Mouse (Mus musculus) Patski (cell line): ENCODE data around the gene Bcat1. TPM values are rescaled to one million over a fixed set of nuclear protein-coding genes. Genes with fewer than 3 reads are reported as not detected.

Source experiments
- ATAC-seq: fragments of 100-300 bp; one replicate; pipeline ENCODE4 v1.8.0; 2021
- CTCF ChIA-PET: fragments of 350-600 bp; sonication (Branson Sonifier 250); formaldehyde crosslinking; loops from one replicate; lab custom pipeline; 2022; ENCODE audit warnings: inconsistent platforms; lab: Charles Lee
- POLR2A ChIA-PET: fragments of 350-600 bp; sonication (Branson Sonifier 250); formaldehyde crosslinking; loops from one replicate; lab custom pipeline; 2022; ENCODE audit warnings: antibody characterized with exemption, inconsistent platforms; lab: Charles Lee
- DNase-seq: peaks from one replicate; pipeline ENCODE4 v3.0.0-alpha.2; 2011; ENCODE audit warnings: low read depth, low spot score
- H3K27me3 ChIP-seq: fragments of 371-371 bp; one replicate; pipeline ENCODE4 v1.5.1; 2021
- CTCF ChIP-seq: fragments of 100-300 bp; IDR thresholded peaks from one replicate; pipeline ENCODE4 v1.5.1; 2021
- in situ Hi-C: fragments of 300-500 bp; cut with MboI; formaldehyde crosslinking; loops from 3 replicates; pipeline ENCODE4 v1.11.1; 2018; ENCODE audit warnings: low pct_unique_long_range_greater_than_20kb, mixed read lengths
- polyA plus RNA-seq: library from polyadenylated mRNA; unstranded; gene quantifications from one replicate; pipeline ENCODE4 v1.2.3, GENCODE M21; 2021

Gene Bcat1
- polyA plus RNA-seq, 1 experiment from 2014 or later = 57.1 TPM

GRCm38 (mm10) chr6:145091998-145092397 is 16.0 kb upstream of the Bcat1 start:
- TF ChIP-seq CTCF = no peak
- ChIA-PET POLR2A (interaction anchor here (0.9 kb wide), 1 partner anchor 10 kb away, joined by 3 read pairs; no protein-coding TSS in a partner anchor), CTCF (no interaction called here)
- ATAC-seq = no peak
- no peak for DNase-seq
- no peaks in the 10 kb centered on the region for H3K27me3 ChIP-seq
- in situ Hi-C loops = no loop called here

DNA sequence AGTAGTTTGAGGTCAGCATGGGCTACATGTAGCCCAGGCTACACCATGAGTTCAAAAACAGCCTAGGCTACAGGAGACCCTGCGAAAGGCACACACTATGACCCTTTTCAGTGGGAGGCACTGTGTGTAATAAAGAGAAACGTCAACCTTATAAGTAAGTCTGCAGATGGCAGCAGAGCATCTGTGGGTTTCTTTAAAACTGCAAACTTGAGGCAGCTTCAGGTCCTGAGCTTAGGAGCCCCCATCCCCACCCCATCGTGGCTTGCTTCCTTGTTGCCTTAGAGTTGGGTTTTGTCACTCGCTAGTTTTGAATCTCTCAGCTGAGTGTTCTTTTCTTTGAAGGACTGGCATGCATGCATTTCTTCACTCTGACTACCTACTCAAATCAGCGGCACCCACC is 14.9 kb upstream of the Bcat1 start:
- CTCF ChIA-PET = no interaction called here
- POLR2A ChIA-PET = interaction anchor here (0.9 kb wide), 1 partner anchor 11 kb away, joined by 3 read pairs; no protein-coding TSS in a partner anchor
- no peaks in the 10 kb centered on the region for H3K27me3 ChIP-seq
- DNase-seq (no peak), ATAC-seq (no peak)
- no peak for TF ChIP-seq CTCF
- in situ Hi-C loops = no loop called here

DNA sequence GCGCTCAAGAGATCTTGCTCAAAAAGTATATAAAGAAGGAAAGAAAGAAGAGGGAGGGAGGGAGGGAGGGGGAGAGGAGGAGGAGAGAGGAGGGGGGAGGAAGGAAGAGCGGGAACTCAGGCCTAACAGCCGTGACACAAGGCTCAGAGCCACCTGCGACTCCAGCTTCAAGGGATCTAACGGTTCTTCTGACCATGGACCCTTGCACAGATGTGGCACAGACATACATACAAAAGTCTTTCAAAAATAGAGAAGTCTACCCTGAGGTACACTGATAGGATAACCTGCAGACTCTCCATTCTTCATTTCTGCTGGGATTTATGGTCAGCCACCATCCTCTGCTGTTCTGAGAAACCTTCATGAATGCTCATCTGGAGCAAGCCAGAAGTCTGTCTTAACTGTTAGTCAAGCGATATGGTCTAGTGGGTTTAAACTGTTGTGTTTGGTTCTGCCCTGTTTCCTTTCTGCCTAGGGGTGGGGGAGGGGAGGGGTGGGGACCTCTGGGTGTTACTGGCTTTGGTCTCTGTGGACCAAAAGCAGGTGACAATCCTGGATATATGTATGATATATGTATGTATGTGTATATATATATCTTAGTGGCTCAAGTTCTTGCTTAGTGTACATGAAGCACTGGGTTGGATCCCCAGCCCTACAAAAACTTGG is 14.3 kb upstream of the Bcat1 start:
- no peak for TF ChIP-seq CTCF
- DNase-seq = no peak
- no peak for ATAC-seq
- in situ Hi-C loops = no loop called here
- POLR2A ChIA-PET = interaction anchor here (0.5 kb wide), 1 partner anchor 119 kb away, joined by 3 read pairs; no protein-coding TSS in a partner anchor
- CTCF ChIA-PET = interaction anchor here (1.3 kb wide), 1 partner anchor 65 kb away, joined by 3 read pairs; no protein-coding TSS in a partner anchor
- no peaks in the 10 kb centered on the region for H3K27me3 ChIP-seq

GRCm38 (mm10) chr6:145089373-145089772 is 13.4 kb upstream of the Bcat1 start:
- DNase-seq (no peak), ATAC-seq (no peak)

DNA sequence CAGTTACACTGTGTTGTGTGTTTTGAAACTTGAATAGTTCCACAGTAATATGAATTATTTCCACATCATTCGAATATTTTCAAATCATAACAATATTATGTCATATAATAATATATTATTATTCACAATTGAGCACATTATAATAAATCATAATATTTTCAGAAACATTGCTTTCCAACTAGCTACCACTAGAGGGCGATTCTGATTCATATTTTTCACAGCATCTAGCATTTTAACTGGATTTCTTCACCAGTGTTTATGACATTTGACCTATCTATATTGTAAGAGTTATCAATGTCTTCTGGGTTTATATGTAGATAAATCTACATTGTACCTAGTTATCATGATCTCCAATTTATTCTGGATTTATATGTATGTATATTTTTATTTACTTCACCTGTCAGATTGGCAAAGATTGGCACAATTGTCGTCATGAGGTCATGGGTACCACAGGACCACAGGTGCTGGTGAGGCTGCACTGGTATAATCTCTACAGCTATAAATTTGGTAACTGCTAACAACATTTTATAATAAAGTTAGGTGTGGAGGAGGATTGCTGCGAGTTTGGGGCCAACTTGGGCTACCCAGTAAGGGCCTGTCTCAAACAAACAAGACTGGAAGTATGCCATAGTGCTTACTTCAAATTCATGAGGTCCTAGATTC is 12.6 kb upstream of the Bcat1 start:
- ChIA-PET POLR2A (no interaction called here), CTCF (interaction anchor here (0.8 to 2.4 kb wide), 9 partner anchors 10 to 154 kb away, joined by 3 to 9 read pairs (median 4); no protein-coding TSS in a partner anchor)
- no peak for ATAC-seq
- peak; percentile 27 for TF ChIP-seq CTCF
- H3K27me3 ChIP-seq = no peaks in the 10 kb centered on the region
- DNase-seq = no peak
- in situ Hi-C loops = loop anchor here (5.0 kb wide), 1 partner anchor 254 kb away; no protein-coding TSS in a partner anchor

More at GRCm38 (mm10) chr6:145089373-145089772, 13.4 kb upstream of the Bcat1 start:
- POLR2A ChIA-PET = no interaction called here
- H3K27me3 ChIP-seq = no peaks in the 10 kb centered on the region
- in situ Hi-C loops = loop anchor here (5.0 kb wide), 1 partner anchor 253 kb away; no protein-coding TSS in a partner anchor
- no peak for TF ChIP-seq CTCF
- CTCF ChIA-PET = interaction anchor here (0.8 to 2.4 kb wide), 7 partner anchors 11 to 153 kb away, joined by 3 to 9 read pairs (median 5); no protein-coding TSS in a partner anchor

DNA sequence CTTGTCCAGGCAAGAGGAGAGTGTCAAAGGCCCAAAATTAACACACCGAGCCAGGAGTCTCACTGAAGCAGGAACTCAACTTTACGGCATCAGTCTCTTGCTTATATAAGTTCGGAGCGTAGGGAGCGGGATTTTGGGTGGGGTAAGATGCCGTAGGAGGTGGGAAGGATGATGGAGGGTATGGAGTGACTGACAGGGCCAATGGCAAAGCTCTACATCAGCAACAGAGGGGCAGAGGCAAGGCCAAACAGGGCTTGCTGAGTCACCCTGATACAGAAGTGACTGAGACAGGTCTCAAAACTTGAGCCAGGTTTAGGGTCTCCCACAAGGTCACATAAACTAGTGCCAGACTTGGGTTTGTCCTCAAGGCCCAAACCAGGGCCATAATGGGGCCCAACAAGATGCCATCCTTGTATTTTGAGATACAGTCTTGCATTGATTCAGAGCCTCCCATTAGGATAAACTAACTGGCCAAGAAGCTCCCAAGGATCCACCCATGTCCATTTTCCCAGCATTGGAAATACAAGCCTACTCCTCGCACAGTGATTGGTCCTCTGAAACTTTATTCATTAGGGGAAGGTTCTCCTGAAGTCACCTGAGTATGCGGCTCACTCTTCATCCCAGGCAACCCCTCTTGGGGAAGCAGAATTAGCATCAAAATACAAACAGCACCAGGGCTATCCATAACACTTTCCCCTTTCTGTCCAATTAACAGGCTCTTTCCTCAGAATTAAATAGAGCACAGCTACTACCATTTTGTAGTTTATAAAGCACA is 8.5 kb upstream of the Bcat1 start:
- no peak for ATAC-seq
- no peak for TF ChIP-seq CTCF
- ChIA-PET POLR2A (no interaction called here), CTCF (no interaction called here)
- in situ Hi-C loops = loop anchor here (5.0 kb wide), 1 partner anchor 258 kb away; no protein-coding TSS in a partner anchor
- H3K27me3 ChIP-seq = no peaks in the 10 kb centered on the region
- no peak for DNase-seq

GRCm38 (mm10) chr6:145081721-145082120 is 5.7 kb upstream of the Bcat1 start:
- H3K27me3 ChIP-seq = no peaks in the 10 kb centered on the region
- POLR2A ChIA-PET = interaction anchor here (0.6 kb wide), 1 partner anchor 1460 kb away, joined by 3 read pairs; no protein-coding TSS in a partner anchor
- CTCF ChIA-PET = no interaction called here
- in situ Hi-C loops = no loop called here
- DNase-seq (no peak), ATAC-seq (no peak)
- TF ChIP-seq CTCF = no peak

GRCm38 (mm10) chr6:145079087-145079759 is 3.2 kb upstream of the Bcat1 start:
- H3K27me3 ChIP-seq = no peaks in the 10 kb centered on the region
- DNase-seq (no peak), ATAC-seq (no peak)
- TF ChIP-seq CTCF = no peak
- ChIA-PET CTCF (interaction anchor here (2.6 kb wide), 1 partner anchor 9 kb away, joined by 9 read pairs; no protein-coding TSS in a partner anchor), POLR2A (no interaction called here)
- in situ Hi-C loops = loop anchor here (5.0 kb wide), 1 partner anchor 103 kb away; no protein-coding TSS in a partner anchor

GRCm38 (mm10) chr6:145076286-145076685 is 302 bp upstream of the Bcat1 start:
- POLR2A ChIA-PET = interaction anchor here (1.1 kb wide), 2 partner anchors 135 to 1220 kb away, joined by 3 read pairs; partner anchors contain the start of genes Casc1 and Etfrf1
- ATAC-seq (no peak), DNase-seq (no peak)
- H3K27me3 ChIP-seq = no peaks in the 10 kb centered on the region
- CTCF ChIA-PET = no interaction called here
- no peak for TF ChIP-seq CTCF
- in situ Hi-C loops = loop anchor here (5.0 kb wide), 1 partner anchor 106 kb away; no protein-coding TSS in a partner anchor
